Mouse (Mus musculus) myocyte (in vitro differentiated cells): Measurements from ENCODE around the gene Cmbl. TPM values are rescaled to one million over a fixed set of nuclear protein-coding genes. Genes with fewer than 3 reads are reported as not detected.

Experiments used
- H3K27me3 ChIP-seq: one replicate; pipeline ENCODE4 v1.6.1; 2011; ENCODE audit not compliant: control insufficient read depth, insufficient read depth, insufficient read length
- H3K36me3 ChIP-seq: one replicate; pipeline ENCODE4 v1.6.1; 2011; ENCODE audit not compliant: control insufficient read depth, insufficient read depth
- H3K4me2 ChIP-seq: one replicate; pipeline ENCODE4 v1.6.1; 2011; ENCODE audit warnings: low read depth, control low read depth
- H3K4me3 ChIP-seq: one replicate; pipeline ENCODE4 v1.5.1; 2011; ENCODE audit warnings: mild to moderate bottlenecking, control low read depth, moderate library complexity
- H3K79me2 ChIP-seq: one replicate; pipeline ENCODE4 v1.6.1; 2011; ENCODE audit not compliant: control insufficient read depth, insufficient read depth
- H3ac ChIP-seq: one replicate; pipeline ENCODE4 v1.6.1; 2011; ENCODE audit not compliant: control insufficient read depth, insufficient read length
- CEBPB ChIP-seq: IDR thresholded peaks from 2 replicates; pipeline ENCODE4 v1.6.1; 2011; ENCODE audit warnings: mild to moderate bottlenecking, moderate library complexity; ENCODE audit not compliant: poor library complexity, insufficient read depth, severe bottlenecking
- E2F4 ChIP-seq: IDR thresholded peaks from one replicate; pipeline ENCODE4 v1.6.1; 2011; ENCODE audit warnings: mild to moderate bottlenecking, control low read depth, moderate library complexity; ENCODE audit not compliant: insufficient read depth
- MAX ChIP-seq: IDR thresholded peaks from one replicate; pipeline ENCODE4 v1.6.1; 2011; ENCODE audit warnings: low read depth, mild to moderate bottlenecking, control low read depth
- MYOD1 ChIP-seq, 3 experiments: IDR thresholded peaks; one replicate each; pipeline ENCODE4 v1.6.1; 2011; ENCODE audit warnings: control low read depth in 2 of 3, low read depth in 2 of 3, mild to moderate bottlenecking in 2 of 3, moderate library complexity in 1 of 3; ENCODE audit not compliant: insufficient read length in 2 of 3, control insufficient read depth in 1 of 3
- MYOG ChIP-seq, 3 experiments: IDR thresholded peaks; one replicate each; pipeline ENCODE4 v1.6.1; 2011; ENCODE audit warnings: control low read depth in 2 of 3, low read depth in 2 of 3, mild to moderate bottlenecking in 2 of 3; ENCODE audit not compliant: insufficient read length in 2 of 3, control insufficient read depth in 1 of 3, insufficient read depth in 1 of 3
- POLR2A ChIP-seq: IDR thresholded peaks from one replicate; pipeline ENCODE4 v1.6.1; 2011; ENCODE audit warnings: low read depth, mild to moderate bottlenecking, control low read depth, moderate library complexity; ENCODE audit not compliant: insufficient read length
- POLR2AphosphoS2 ChIP-seq: IDR thresholded peaks from one replicate; pipeline ENCODE4 v1.6.1; 2011; ENCODE audit warnings: low read depth, control low read depth; ENCODE audit not compliant: insufficient read length
- REST ChIP-seq: IDR thresholded peaks from one replicate; pipeline ENCODE4 v1.6.1; 2011; ENCODE audit warnings: mild to moderate bottlenecking, control low read depth, moderate library complexity; ENCODE audit not compliant: insufficient read depth, insufficient read length
- SRF ChIP-seq: IDR thresholded peaks from one replicate; pipeline ENCODE4 v1.6.1; 2011; ENCODE audit warnings: low read depth; ENCODE audit not compliant: control insufficient read depth, insufficient read length
- TCF12 ChIP-seq: IDR thresholded peaks from one replicate; pipeline ENCODE4 v1.6.1; 2011; ENCODE audit warnings: mild to moderate bottlenecking, control low read depth; ENCODE audit not compliant: poor library complexity, insufficient read depth, severe bottlenecking
- TCF3 ChIP-seq: IDR thresholded peaks from one replicate; pipeline ENCODE4 v1.6.1; 2011; ENCODE audit warnings: low read depth, control low read depth; ENCODE audit not compliant: insufficient read length
- USF1 ChIP-seq: IDR thresholded peaks from one replicate; pipeline ENCODE4 v1.6.1; 2011; ENCODE audit warnings: low read depth, mild to moderate bottlenecking, control low read depth, moderate library complexity
- polyA plus RNA-seq: library from polyadenylated mRNA; unstranded; fragments of >200 nt; fragmentation: generic; extraction: Trizol; gene quantifications from one replicate; pipeline ENCODE4 v1.2.1, GENCODE M21; 2012; ENCODE audit warnings: missing spikeins

The Cmbl gene
- polyA plus RNA-seq, 1 experiment, result 29.0 TPM

GRCm38 (mm10) chr15:31531446-31532330 is 33.5 kb upstream of the Cmbl start:
- peak overlapping the region; percentile 97 for H3ac ChIP-seq
- no peaks in the 10 kb centered on the region for H3K36me3 ChIP-seq
- H3K27me3 ChIP-seq, result no peaks in the 10 kb centered on the region
- peak overlapping the region; percentile 46 for H3K4me3 ChIP-seq
- peaks cover 37% of the 10 kb centered on the region for H3K79me2 ChIP-seq
- no peak for TF ChIP-seq MAX
- peak; percentile 80; the same call in 1 of the 2 replicates for TF ChIP-seq CEBPB
- TF ChIP-seq POLR2A, result peak; percentile 13
- TF ChIP-seq POLR2AphosphoS2, result peak; percentile 17
- H3K4me2 ChIP-seq, result peak overlapping the region; percentile 77

- TF ChIP-seq POLR2A (peak; percentile 2), TCF3 (no peak)
- H3K4me2 ChIP-seq, result peak overlapping the region; percentile 77
Measured at GRCm38 (mm10) chr15:31532331-31533021, 32.7 kb upstream of the Cmbl start.

DNA sequence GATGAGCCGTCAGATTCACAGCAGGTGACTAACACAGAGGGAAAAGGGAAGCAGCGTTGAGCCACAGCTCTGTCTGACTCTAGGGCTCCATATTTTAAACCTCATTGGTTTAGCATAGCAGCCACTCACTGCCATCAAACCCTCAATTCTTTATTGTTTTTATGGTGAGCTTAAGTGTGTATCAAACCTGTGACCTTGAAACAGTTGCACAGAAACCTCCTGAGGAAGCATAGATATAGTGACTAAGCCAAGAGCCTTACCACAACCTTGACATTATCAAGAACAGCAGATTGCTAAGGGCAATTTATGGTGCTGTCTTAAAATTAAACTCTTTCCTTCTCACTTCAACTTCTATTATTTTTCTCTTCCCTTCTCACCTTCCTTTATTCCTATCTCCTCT is 31.7 kb upstream of the Cmbl start:
- Histone ChIP-seq H3ac (no peak overlapping the region), H3K27me3 (no peaks in the 10 kb centered on the region), H3K79me2 (peaks cover 18% of the 10 kb centered on the region), H3K4me2 (no peak overlapping the region), H3K4me3 (no peak overlapping the region), H3K36me3 (no peaks in the 10 kb centered on the region)
- TF ChIP-seq MYOD1 (IDR thresholded peaks at IDR 0.05; ENCODE audit: control insufficient read depth in 1 of 3, insufficient read length in 2 of 3, low read depth in 2 of 3) (no peak), SRF (no peak), POLR2AphosphoS2 (no peak), MAX (no peak), TCF12 (no peak), REST (no peak), TCF3 (no peak), MYOG (IDR thresholded peaks at IDR 0.05; ENCODE audit: control insufficient read depth in 1 of 3, insufficient read depth in 1 of 3, insufficient read length in 2 of 3, low read depth in 2 of 3) (no peak), E2F4 (no peak), CEBPB (no peak), POLR2A (no peak), USF1 (no peak)

More at GRCm38 (mm10) chr15:31532331-31533021, 32.7 kb upstream of the Cmbl start:
- H3ac ChIP-seq, result no peak overlapping the region
- peaks cover 29% of the 10 kb centered on the region for H3K79me2 ChIP-seq
- H3K4me3 ChIP-seq, result peak overlapping the region; percentile 46
- H3K27me3 ChIP-seq, result no peaks in the 10 kb centered on the region
- H3K36me3 ChIP-seq, result no peaks in the 10 kb centered on the region

- Histone ChIP-seq H3K36me3 (no peaks in the 10 kb centered on the region), H3K79me2 (peaks cover 7% of the 10 kb centered on the region), H3K27me3 (no peaks in the 10 kb centered on the region), H3ac (no peak overlapping the region), H3K4me2 (peak overlapping the region; percentile 68), H3K4me3 (no peak overlapping the region)
- TF ChIP-seq CEBPB (no peak), USF1 (no peak), POLR2AphosphoS2 (no peak), SRF (no peak), REST (no peak), MAX (no peak), TCF12 (no peak), TCF3 (no peak), POLR2A (no peak), E2F4 (no peak), MYOG (IDR thresholded peaks at IDR 0.05; ENCODE audit: control insufficient read depth in 1 of 3, insufficient read depth in 1 of 3, insufficient read length in 2 of 3, low read depth in 2 of 3) (no peak), MYOD1 (IDR thresholded peaks at IDR 0.05; ENCODE audit: control insufficient read depth in 1 of 3, insufficient read length in 2 of 3, low read depth in 2 of 3) (no peak)
Measured at GRCm38 (mm10) chr15:31534421-31535258, 30.5 kb upstream of the Cmbl start.
